10 mouse cellular contexts compared by ENCODE assay signal in genomic region chr4:75561792-75562191, GRCm38 (mm10).
A peak's percentile ranks its signal among the peaks of the same experiment; 100 is the strongest.
DNase-seq lines count a peak whose midpoint lies in the region; ATAC-seq and TF ChIP-seq lines count a peak whose summit lies in the region.
"Had no signal": no experiment of that assay in that cellular context is flagged by ENCODE, and none has a peak within 500 bp of the region (broad histone marks: within the 10 kb centered on the region; RNA-seq: fewer than 3 reads in every experiment).

No protein-coding gene starts in this region.

- TF ChIP-seq EP300 in stomach, postnatal 0 days (optimal IDR thresholded peaks at IDR 0.05), result no peak

- no peaks in the 10 kb centered on the region for H3K9me3 ChIP-seq in stomach, embryonic 14.5 days (ENCODE audit: control insufficient read depth, low read depth, low read length)
- no peaks in the 10 kb centered on the region for H3K9me3 ChIP-seq in stomach, postnatal 0 days (ENCODE audit: control insufficient read depth, low read length)
- no peaks in the 10 kb centered on the region for H3K9me3 ChIP-seq in hindbrain, embryonic 11.5 days (ENCODE audit: control insufficient read depth, low read length)
- H3K9me3 ChIP-seq: embryonic facial prominence, embryonic 13.5 days; G1E had no signal

- no peak overlapping the region for H3K4me3 ChIP-seq in stomach, embryonic 14.5 days (ENCODE audit: low read depth, low read length)
- H3K4me3 ChIP-seq in stomach, postnatal 0 days (ENCODE audit: low read depth, low read length), result no peak overlapping the region
- H3K4me3 ChIP-seq in hindbrain, embryonic 11.5 days (ENCODE audit: low read depth, low read length), result no peak overlapping the region
- H3K4me3 ChIP-seq: embryonic facial prominence, embryonic 13.5 days had no signal

- H3K27ac ChIP-seq in stomach, embryonic 14.5 days (ENCODE audit: low read length), result no peak overlapping the region
- no peak overlapping the region for H3K27ac ChIP-seq in stomach, postnatal 0 days (replicated peaks)
- H3K27ac ChIP-seq in hindbrain, embryonic 11.5 days (ENCODE audit: low read depth, low read length), result no peak overlapping the region
- H3K27ac ChIP-seq: embryonic facial prominence, embryonic 13.5 days had no signal

- no peaks in the 10 kb centered on the region for H3K36me3 ChIP-seq in stomach, embryonic 14.5 days (ENCODE audit: control insufficient read depth, insufficient read depth, low read length)
- H3K36me3 ChIP-seq in stomach, postnatal 0 days (ENCODE audit: control insufficient read depth, insufficient read depth, low read length), result no peaks in the 10 kb centered on the region
- no peaks in the 10 kb centered on the region for H3K36me3 ChIP-seq in hindbrain, embryonic 11.5 days (ENCODE audit: control insufficient read depth, insufficient read depth, low read length)
- H3K36me3 ChIP-seq: embryonic facial prominence, embryonic 13.5 days; G1E had no signal

- no peak overlapping the region for H3K4me2 ChIP-seq in stomach, embryonic 14.5 days (replicated peaks; ENCODE audit: low read depth, low read length)
- H3K4me2 ChIP-seq in stomach, postnatal 0 days (replicated peaks; ENCODE audit: low read depth), result no peak overlapping the region
- no peak overlapping the region for H3K4me2 ChIP-seq in hindbrain, embryonic 11.5 days (replicated peaks; ENCODE audit: low read depth, low read length)
- H3K4me2 ChIP-seq: embryonic facial prominence, embryonic 13.5 days had no signal

- no peak for DNase-seq in stomach, postnatal 0 days (ENCODE audit: low spot score)
- peak; percentile 21 for DNase-seq in hindbrain, embryonic 11.5 days (ENCODE audit: low spot score)
- DNase-seq in mesoderm, embryonic 11.5 days (ENCODE audit: low read depth, low spot score), result peak; percentile 23
- DNase-seq in yolk sac, embryonic 10.5 days (ENCODE audit: low spot score), result no peak
- DNase-seq in thymus, postnatal 4 days, result no peak
- DNase-seq in ovary, postnatal 14 days (ENCODE audit: low spot score), result no peak
- no peak for DNase-seq in lung, postnatal 10 days

- no peaks in the 10 kb centered on the region for H3K27me3 ChIP-seq in stomach, embryonic 14.5 days (ENCODE audit: control insufficient read depth, insufficient read depth, low read length)
- no peaks in the 10 kb centered on the region for H3K27me3 ChIP-seq in stomach, postnatal 0 days (ENCODE audit: control insufficient read depth, insufficient read depth, low read length)
- no peaks in the 10 kb centered on the region for H3K27me3 ChIP-seq in hindbrain, embryonic 11.5 days (ENCODE audit: control insufficient read depth, insufficient read depth, low read length)
- H3K27me3 ChIP-seq: embryonic facial prominence, embryonic 13.5 days had no signal

- TF ChIP-seq CTCF in stomach, postnatal 0 days (IDR thresholded peaks at IDR 0.05; ENCODE audit: low read depth), result no peak

- 28% methylated on average over 1 of the region's 1 CpGs for whole genome bisulfite sequencing in stomach, embryonic 14.5 days
- 44% methylated on average over 1 of the region's 1 CpGs for WGBS in stomach, postnatal 0 days
- WGBS in hindbrain, embryonic 11.5 days, result 38% methylated on average over 1 of the region's 1 CpGs

- no peak overlapping the region for H3K9ac ChIP-seq in stomach, embryonic 14.5 days (replicated peaks; ENCODE audit: low read depth, low read length)
- H3K9ac ChIP-seq in stomach, postnatal 0 days (ENCODE audit: low read length), result no peak overlapping the region
- H3K9ac ChIP-seq in hindbrain, embryonic 11.5 days (ENCODE audit: low read depth, low read length), result no peak overlapping the region
- H3K9ac ChIP-seq: embryonic facial prominence, embryonic 13.5 days had no signal

- 0 out of 2 replicates have a peak, but pooled peaks have one; percentile 42 for ATAC-seq in stomach, embryonic 14.5 days (ENCODE audit: insufficient number of reproducible peaks, insufficient read depth, low FRiP score, low read depth)
- ATAC-seq in stomach, postnatal 0 days (ENCODE audit: low FRiP score, low TSS enrichment), result no peak
- ATAC-seq in hindbrain, embryonic 11.5 days (ENCODE audit: low FRiP score), result peak; percentile 80

- H3K4me1 ChIP-seq in stomach, embryonic 14.5 days (ENCODE audit: control insufficient read depth, insufficient read depth, low read length), result peaks cover 4% of the 10 kb centered on the region; the same call in 1 of the 2 replicates
- no peaks in the 10 kb centered on the region for H3K4me1 ChIP-seq in stomach, postnatal 0 days (replicated peaks; ENCODE audit: control insufficient read depth, insufficient read depth)
- no peaks in the 10 kb centered on the region for H3K4me1 ChIP-seq in hindbrain, embryonic 11.5 days (replicated peaks; ENCODE audit: control insufficient read depth, insufficient read depth, low read length)
- H3K4me1 ChIP-seq: embryonic facial prominence, embryonic 13.5 days had no signal

Comparison
In these comparisons a context has a peak if more than half of its experiments do, and no peak if none do; other contexts are left out.
1. DNase-seq: peak in hindbrain, embryonic 11.5 days (single experiment) and mesoderm, embryonic 11.5 days (single experiment); none in stomach, postnatal 0 days (single experiment), yolk sac, embryonic 10.5 days (single experiment), thymus, postnatal 4 days (single experiment), ovary, postnatal 14 days (single experiment) and lung, postnatal 10 days (single experiment).